Mouse (Mus musculus) intestine, postnatal 0 days (tissue): ENCODE results near the gene Cnpy1. TPM values are rescaled to one million over a fixed set of nuclear protein-coding genes. Genes with fewer than 3 reads are reported as not detected.

Experiments used
- ATAC-seq: fragments of 200-750 bp; cut with Nextera tagmentation; 2 replicates; pipeline ENCODE4 v1.8.0; 2017; ENCODE audit warnings: mild to moderate bottlenecking, moderate TSS enrichment, moderate library complexity
- H3K27ac ChIP-seq: fragments of 300-500 bp; sonication (generic); 2 replicates; pipeline ENCODE4 v1.5.1; 2014; ENCODE audit warnings: mild to moderate bottlenecking, low read depth, low read length, moderate library complexity
- H3K27me3 ChIP-seq: fragments of 300-500 bp; sonication (generic); replicated peaks from 2 replicates; pipeline ENCODE4 v1.6.1; 2014; ENCODE audit warnings: low read length, mixed read lengths; ENCODE audit not compliant: control insufficient read depth, insufficient read depth
- H3K36me3 ChIP-seq: fragments of 300-500 bp; sonication (generic); 2 replicates; pipeline ENCODE4 v1.6.1; 2014; ENCODE audit warnings: mild to moderate bottlenecking, moderate library complexity; ENCODE audit not compliant: control insufficient read depth, insufficient read depth
- H3K4me1 ChIP-seq: fragments of 300-500 bp; sonication (generic); replicated peaks from 2 replicates; pipeline ENCODE4 v1.6.1; 2014; ENCODE audit warnings: antibody characterized with exemption, low read length, mixed read lengths; ENCODE audit not compliant: control insufficient read depth, insufficient read depth
- H3K4me2 ChIP-seq: fragments of 300-500 bp; sonication (generic); replicated peaks from 2 replicates; pipeline ENCODE4 v1.6.1; 2014; ENCODE audit warnings: low read depth, mild to moderate bottlenecking, moderate library complexity
- H3K4me3 ChIP-seq: fragments of 300-500 bp; sonication (generic); 2 replicates; pipeline ENCODE4 v1.5.1; 2014; ENCODE audit warnings: low read depth, low read length
- H3K9ac ChIP-seq: fragments of 300-500 bp; sonication (generic); 2 replicates; pipeline ENCODE4 v1.6.1; 2014; ENCODE audit warnings: mild to moderate bottlenecking, low read depth, low read length
- H3K9me3 ChIP-seq: fragments of 300-500 bp; sonication (generic); 2 replicates; pipeline ENCODE4 v1.6.1; 2016; ENCODE audit warnings: mixed run types; ENCODE audit not compliant: control insufficient read depth
- CTCF ChIP-seq: sonication (generic); IDR thresholded peaks from 2 replicates; pipeline ENCODE4 v1.5.1; 2016; ENCODE audit warnings: low read depth, mild to moderate bottlenecking, control low read depth, antibody characterized with exemption, moderate library complexity
- WGBS: fragments of 180-500 bp; shearing (Covaris S2); extraction: QIAGEN DNeasy Blood & Tissue Kit; methylation state at CpG from one replicate; pipeline ENCODE4 v1.1.7; 2014; 5-methylcytosine and 5-hydroxymethylcytosine counted together
- polyA plus RNA-seq: library from polyadenylated mRNA; unstranded; fragments of >200 nt; fragmentation: Nextera tagmentation; extraction: Ambion mirVana; gene quantifications from 2 replicates; pipeline ENCODE4 v1.2.1, GENCODE M21; 2015

The Cnpy1 gene
- polyA plus RNA-seq: 1.0 and 1.2 TPM in 2 replicates

DNA sequence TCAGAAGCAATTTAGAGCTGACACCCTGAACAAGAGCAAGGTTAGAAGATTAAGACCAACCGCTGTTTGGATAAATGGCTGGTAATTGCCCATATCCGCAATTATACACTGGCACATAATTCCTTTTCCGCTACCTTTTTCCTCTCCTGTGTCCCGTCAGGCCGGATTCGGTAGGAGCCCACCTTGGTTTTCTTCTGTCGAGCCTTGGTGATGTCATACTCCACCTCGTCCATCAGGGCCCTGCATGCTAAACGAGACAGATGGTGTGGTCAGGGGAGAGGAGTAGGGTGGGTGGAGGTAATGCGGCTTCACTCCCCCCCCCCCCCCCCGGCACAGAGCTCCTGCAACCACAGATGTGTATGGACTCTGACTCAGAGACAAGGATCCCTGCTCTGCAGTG is at the start of gene Cnpy1:
Gene Cnpy1, minus strand, starts transcription at position 233 of the 400 bp plus-strand sequence.
- no peaks in the 10 kb centered on the region for H3K4me1 ChIP-seq
- 0 out of 2 replicates have a peak, but pooled peaks cover 5% of the 10 kb centered on the region for H3K27me3 ChIP-seq
- TF ChIP-seq CTCF: no peak
- no peak within 1 kb of the TSS for H3K9ac ChIP-seq
- ATAC-seq: no peak
- H3K36me3 ChIP-seq: no peaks in the 10 kb centered on the region
- no peak within 1 kb of the TSS for H3K4me3 ChIP-seq
- WGBS: 72% methylated on average over 11 of the region's 11 CpGs
- no peaks in the 10 kb centered on the region for H3K9me3 ChIP-seq
- no peak within 1 kb of the TSS for H3K27ac ChIP-seq
- no peak within 1 kb of the TSS for H3K4me2 ChIP-seq

DNA sequence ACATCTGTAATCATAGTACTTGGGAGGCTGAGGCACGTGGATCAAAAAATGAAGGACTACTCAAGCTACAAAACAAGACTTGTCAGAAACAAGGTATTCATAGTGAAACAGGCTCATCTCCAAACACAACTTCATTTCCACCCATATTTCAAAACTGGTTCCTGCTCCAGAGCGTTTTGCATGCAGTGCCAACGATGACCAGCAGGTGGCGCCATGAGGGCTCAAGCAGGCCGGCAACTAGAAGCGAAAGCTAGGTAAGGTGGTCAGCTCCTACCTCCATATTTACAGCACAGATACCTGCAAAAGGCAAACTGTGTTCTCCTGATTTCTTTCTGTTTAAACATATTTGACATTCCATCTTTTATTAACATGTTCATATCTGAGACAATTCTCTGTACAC is 48.4 kb upstream of the Cnpy1 start:
- no peak overlapping the region for H3K4me3 ChIP-seq
- no peaks in the 10 kb centered on the region for H3K9me3 ChIP-seq
- no peaks in the 10 kb centered on the region for H3K27me3 ChIP-seq
- H3K9ac ChIP-seq: no peak overlapping the region
- no peak for ATAC-seq
- peak; percentile 99 for TF ChIP-seq CTCF
- H3K36me3 ChIP-seq: no peaks in the 10 kb centered on the region
- 2% methylated on average over 6 of the region's 6 CpGs for WGBS
- peaks cover 3% of the 10 kb centered on the region; the same call in 1 of the 2 replicates for H3K4me1 ChIP-seq
- H3K27ac ChIP-seq: no peak overlapping the region
- no peak overlapping the region for H3K4me2 ChIP-seq

DNA sequence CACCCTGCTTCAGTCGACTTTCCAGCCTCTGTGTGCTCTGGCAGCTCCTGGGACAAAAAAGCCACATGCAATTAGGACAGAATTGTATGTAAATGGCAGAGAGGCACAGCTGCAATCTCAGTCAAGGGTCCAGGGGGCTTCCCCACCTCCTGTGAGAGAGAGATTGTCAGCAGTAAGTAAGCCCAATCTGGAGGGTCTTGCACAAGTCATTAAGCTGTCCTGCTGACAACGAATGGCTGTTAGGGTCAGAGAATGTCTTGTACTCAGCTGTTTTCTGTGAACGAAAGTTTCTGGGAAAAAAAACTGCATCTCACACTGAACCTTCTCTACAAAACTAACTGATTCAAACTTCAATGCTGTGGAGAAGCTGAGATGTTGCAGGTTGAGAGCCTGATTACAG is 46.7 kb upstream of the Cnpy1 start:
- Histone ChIP-seq H3K9me3 (no peaks in the 10 kb centered on the region), H3K4me2 (no peak overlapping the region), H3K4me1 (peaks cover 3% of the 10 kb centered on the region; the same call in 1 of the 2 replicates), H3K27me3 (no peaks in the 10 kb centered on the region), H3K27ac (no peak overlapping the region), H3K9ac (no peak overlapping the region), H3K4me3 (no peak overlapping the region), H3K36me3 (no peaks in the 10 kb centered on the region)
- TF ChIP-seq CTCF: no peak
- 34% methylated on average over 3 of the region's 3 CpGs for WGBS
- no peak for ATAC-seq

DNA sequence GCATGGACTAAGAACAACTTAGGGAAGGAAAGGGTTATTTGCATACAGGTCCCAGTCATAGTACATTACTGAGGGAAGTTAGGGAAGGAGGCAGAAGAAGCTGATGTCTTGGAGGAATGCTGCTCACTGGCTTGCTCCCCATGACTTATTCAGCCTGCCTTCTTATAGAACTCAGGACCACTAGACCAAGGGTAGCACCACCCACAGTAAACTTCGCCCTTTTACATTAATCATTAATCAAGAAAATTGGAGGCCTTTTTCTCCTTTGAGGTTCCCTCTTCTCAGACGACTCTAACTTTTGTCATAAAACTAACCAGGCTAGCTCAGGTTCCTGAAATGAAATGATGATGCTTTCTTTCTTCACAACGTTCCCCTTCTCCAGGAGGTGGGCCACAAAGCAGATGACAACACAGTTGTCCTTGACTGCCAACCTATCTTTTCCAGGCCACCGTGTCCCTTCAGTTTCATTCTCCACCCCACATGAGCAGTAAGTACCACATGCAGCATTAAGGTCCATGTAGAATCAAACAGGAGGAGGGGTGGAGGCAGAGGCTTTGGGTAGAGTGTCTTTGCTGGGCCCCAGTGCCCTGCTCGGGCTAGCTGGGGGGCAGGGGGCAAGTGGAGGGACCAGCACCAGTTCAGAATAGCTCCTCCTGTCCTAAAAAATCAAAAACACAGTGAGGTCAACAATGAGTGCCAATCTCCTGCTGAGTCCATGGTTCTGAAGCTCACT is 45.7 kb upstream of the Cnpy1 start:
- Histone ChIP-seq H3K9ac (no peak overlapping the region), H3K4me2 (peak overlapping the region; percentile 38; the same call in 1 of the 2 replicates), H3K4me1 (peaks cover 3% of the 10 kb centered on the region; the same call in 1 of the 2 replicates), H3K36me3 (no peaks in the 10 kb centered on the region), H3K4me3 (no peak overlapping the region), H3K9me3 (no peaks in the 10 kb centered on the region), H3K27ac (no peak overlapping the region), H3K27me3 (no peaks in the 10 kb centered on the region)
- peak; percentile 45; the same call in 1 of the 2 replicates for ATAC-seq
- TF ChIP-seq CTCF: no peak
- 39% methylated on average over 5 of the region's 5 CpGs for WGBS

DNA sequence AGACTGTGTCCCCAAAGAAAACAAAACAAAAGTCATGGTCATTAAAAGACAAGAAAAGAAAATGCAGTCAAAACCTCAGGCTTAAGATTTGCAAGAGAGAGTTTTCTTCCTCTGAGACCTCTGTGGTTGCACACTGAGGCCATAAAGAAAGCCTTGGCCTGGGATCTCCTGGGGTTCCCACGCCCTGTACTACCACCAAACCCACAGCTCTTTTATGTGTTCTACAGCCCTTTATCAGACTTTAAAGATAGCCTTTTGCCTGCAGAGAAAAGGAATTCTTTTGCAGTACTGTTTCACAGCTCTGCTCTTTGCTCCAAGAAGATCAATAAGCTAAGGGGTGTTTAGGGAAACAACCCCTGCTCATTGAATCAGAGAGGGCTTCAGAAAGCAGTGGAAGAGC is 45.0 kb upstream of the Cnpy1 start:
- H3K4me2 ChIP-seq: no peak overlapping the region
- no peaks in the 10 kb centered on the region for H3K36me3 ChIP-seq
- no peaks in the 10 kb centered on the region for H3K27me3 ChIP-seq
- 22% methylated on average over 1 of the region's 1 CpGs for WGBS
- peaks cover 3% of the 10 kb centered on the region; the same call in 1 of the 2 replicates for H3K4me1 ChIP-seq
- no peak for ATAC-seq
- H3K9me3 ChIP-seq: no peaks in the 10 kb centered on the region
- H3K9ac ChIP-seq: no peak overlapping the region
- no peak overlapping the region for H3K27ac ChIP-seq
- no peak for TF ChIP-seq CTCF
- no peak overlapping the region for H3K4me3 ChIP-seq

DNA sequence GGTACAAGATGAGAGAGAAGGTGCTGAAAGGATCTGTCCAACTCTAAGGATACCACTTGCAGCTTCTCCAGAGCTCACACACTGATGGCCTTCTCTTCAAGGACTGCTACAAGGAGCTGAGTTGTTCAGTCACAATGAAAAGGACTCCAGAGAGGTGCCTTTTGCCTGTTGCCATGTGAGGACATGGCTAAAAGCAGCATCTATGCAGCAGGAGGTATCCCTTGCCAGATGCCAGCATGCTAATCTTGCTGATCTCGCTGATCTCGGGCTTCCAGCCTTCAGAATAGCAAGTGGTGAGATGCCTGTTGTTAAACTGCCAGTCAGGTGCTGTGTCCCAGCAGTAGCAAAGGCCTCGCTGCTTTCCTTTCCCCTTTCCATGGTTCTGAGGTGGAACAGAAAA is 43.5 kb upstream of the Cnpy1 start:
- no peak overlapping the region for H3K27ac ChIP-seq
- H3K27me3 ChIP-seq: no peaks in the 10 kb centered on the region
- no peaks in the 10 kb centered on the region for H3K9me3 ChIP-seq
- H3K36me3 ChIP-seq: no peaks in the 10 kb centered on the region
- H3K4me3 ChIP-seq: no peak overlapping the region
- peaks cover 3% of the 10 kb centered on the region; the same call in 1 of the 2 replicates for H3K4me1 ChIP-seq
- H3K9ac ChIP-seq: no peak overlapping the region
- H3K4me2 ChIP-seq: no peak overlapping the region
- no peak for ATAC-seq
- 67% methylated on average over 3 of the region's 3 CpGs for WGBS
- no peak for TF ChIP-seq CTCF
